Mouse (Mus musculus): ENCODE measurements around the gene Col6a4.

- TF ChIP-seq GATA1 (IDR thresholded peaks at IDR 0.05; ENCODE audit: borderline replicate concordance, low read length) (no peak), FLI1 (IDR thresholded peaks at IDR 0.05; ENCODE audit: low read length) (no peak)
Measured at GRCm38 (mm10) chr9:106141955-106142354, 45.4 kb upstream of the Col6a4 start.

Measured in megakaryocyte, embryonic 14.5 days (primary cell).